Mouse (Mus musculus): ENCODE data around the gene Ptprn2.
"Not testable (repeated sequence)": the region's sequence is repeated elsewhere in the genome, so short reads cannot be mapped to it uniquely, and the experiment has no call there.

Gene Ptprn2

GRCm38 (mm10) chr12:116513788-116514187 is 28.3 kb downstream of the Ptprn2 start:
- intact Hi-C loops (cut with DNase I): not testable (repeated sequence)

GRCm38 (mm10) chr12:116515824-116516223 is 30.3 kb downstream of the Ptprn2 start:
- intact Hi-C loops (cut with DNase I): no loop called here

- intact Hi-C loops (cut with DNase I): no loop called here
These were observed 43.3 kb downstream of the Ptprn2 start for GRCm38 (mm10) chr12:116528861-116529260.

- intact Hi-C loops (cut with DNase I): no loop called here
These were observed 47.8 kb downstream of the Ptprn2 start for GRCm38 (mm10) chr12:116533281-116533680.

- intact Hi-C loops (cut with DNase I): no loop called here
These were observed 53.8 kb downstream of the Ptprn2 start for GRCm38 (mm10) chr12:116539305-116539704.

GRCm38 (mm10) chr12:116540608-116541007 is 55.1 kb downstream of the Ptprn2 start:
- intact Hi-C loops (cut with DNase I): no loop called here

GRCm38 (mm10) chr12:116550031-116550430 is 64.5 kb downstream of the Ptprn2 start:
- intact Hi-C loops (cut with DNase I): no loop called here

- intact Hi-C loops (cut with DNase I): no loop called here
These were observed 66.0 kb downstream of the Ptprn2 start for GRCm38 (mm10) chr12:116551516-116551915.

- intact Hi-C loops (cut with DNase I): no loop called here
These were observed 66.8 kb downstream of the Ptprn2 start for GRCm38 (mm10) chr12:116552306-116552705.

- intact Hi-C loops (cut with DNase I): no loop called here
These were observed 67.8 kb downstream of the Ptprn2 start for GRCm38 (mm10) chr12:116553361-116553760.

GRCm38 (mm10) chr12:116555964-116556363 is 70.4 kb downstream of the Ptprn2 start:
- intact Hi-C loops (cut with DNase I): no loop called here

GRCm38 (mm10) chr12:116564441-116564840 is 78.9 kb downstream of the Ptprn2 start:
- intact Hi-C loops (cut with DNase I): no loop called here

GRCm38 (mm10) chr12:116566672-116567071 is 81.2 kb downstream of the Ptprn2 start:
- intact Hi-C loops (cut with DNase I): no loop called here

- intact Hi-C loops (cut with DNase I): no loop called here
These were observed 81.7 kb downstream of the Ptprn2 start for GRCm38 (mm10) chr12:116567170-116567569.

- intact Hi-C loops (cut with DNase I): no loop called here
These were observed 84.0 kb downstream of the Ptprn2 start for GRCm38 (mm10) chr12:116569568-116569967.

- intact Hi-C loops (cut with DNase I): no loop called here
These were observed 88.6 kb downstream of the Ptprn2 start for GRCm38 (mm10) chr12:116574102-116574501.

GRCm38 (mm10) chr12:116574720-116575119 is 89.2 kb downstream of the Ptprn2 start:
- intact Hi-C loops (cut with DNase I): no loop called here

GRCm38 (mm10) chr12:116577917-116578316 is 92.4 kb downstream of the Ptprn2 start:
- intact Hi-C loops (cut with DNase I): not testable (repeated sequence)

GRCm38 (mm10) chr12:116580827-116581544 is 95.5 kb downstream of the Ptprn2 start:
- intact Hi-C loops (cut with DNase I): no loop called here

- intact Hi-C loops (cut with DNase I): no loop called here
These were observed 96.3 kb downstream of the Ptprn2 start for GRCm38 (mm10) chr12:116581864-116582263.

GRCm38 (mm10) chr12:116582829-116583228 is 97.3 kb downstream of the Ptprn2 start:
- intact Hi-C loops (cut with DNase I): no loop called here

- intact Hi-C loops (cut with DNase I): no loop called here
These were observed 99.5 kb downstream of the Ptprn2 start for GRCm38 (mm10) chr12:116585001-116585400.

GRCm38 (mm10) chr12:116586167-116586566 is 100.6 kb downstream of the Ptprn2 start:
- intact Hi-C loops (cut with DNase I): no loop called here
